Mouse (Mus musculus) monocyte, adult 2 months (primary cell): ENCODE measurements around the gene Notch1.
A peak's percentile ranks its signal among the peaks of the same experiment; 100 is the strongest.

Experiments
- DNase-seq, 2 experiments: peaks; one replicate each; pipeline ENCODE4 v3.0.0; 2022; ENCODE audit warnings: low spot score in 2 of 2, low read depth in 1 of 2

Notch1 gene

GRCm38 (mm10) chr2:26531829-26532228, 15.4 kb upstream of the Notch1 start:
- DNase-seq: no peak

- DNase-seq: no peak
Measured at GRCm38 (mm10) chr2:26529881-26530280, 13.4 kb upstream of the Notch1 start.

GRCm38 (mm10) chr2:26529221-26529805, 12.8 kb upstream of the Notch1 start:
- no peak for DNase-seq

- DNase-seq: no peak
Measured at GRCm38 (mm10) chr2:26526443-26527257, 10.2 kb upstream of the Notch1 start.

GRCm38 (mm10) chr2:26525355-26526018, 9.0 kb upstream of the Notch1 start:
- DNase-seq: no peak

GRCm38 (mm10) chr2:26522327-26522726, 5.9 kb upstream of the Notch1 start:
- no peak for DNase-seq

GRCm38 (mm10) chr2:26519753-26520152, 3.3 kb upstream of the Notch1 start:
- DNase-seq: no peak

GRCm38 (mm10) chr2:26516987-26517386, 524 bp upstream of the Notch1 start:
- no peak for DNase-seq

GRCm38 (mm10) chr2:26515335-26515734, 1.1 kb downstream of the Notch1 start:
- no peak for DNase-seq

- DNase-seq: no peak
Measured at GRCm38 (mm10) chr2:26513105-26513745, 3.2 kb downstream of the Notch1 start.

- DNase-seq: no peak
Measured at GRCm38 (mm10) chr2:26508661-26509060, 7.8 kb downstream of the Notch1 start.

- DNase-seq: no peak
Measured at GRCm38 (mm10) chr2:26507961-26508391, 8.5 kb downstream of the Notch1 start.

- DNase-seq: no peak
Measured at GRCm38 (mm10) chr2:26507481-26507886, 9.0 kb downstream of the Notch1 start.

- DNase-seq: no peak
Measured at GRCm38 (mm10) chr2:26506746-26507280, 9.7 kb downstream of the Notch1 start.

- no peak for DNase-seq
Measured at GRCm38 (mm10) chr2:26504772-26505480, 11.5 kb downstream of the Notch1 start.

- peak; percentile 36 to 69 for DNase-seq
Measured at GRCm38 (mm10) chr2:26503661-26504575, 12.5 kb downstream of the Notch1 start.

- DNase-seq: no peak
Measured at GRCm38 (mm10) chr2:26502863-26503631, 13.4 kb downstream of the Notch1 start.

- DNase-seq: no peak
Measured at GRCm38 (mm10) chr2:26502299-26502862, 14.1 kb downstream of the Notch1 start.
